Mouse (Mus musculus): ENCODE measurements around the gene Tnxb. TPM values are rescaled to one million over a fixed set of nuclear protein-coding genes. Genes with fewer than 3 reads are reported as not detected.
"Not testable (repeated sequence)": the region's sequence is repeated elsewhere in the genome, so short reads cannot be mapped to it uniquely, and the experiment has no call there.

Gene Tnxb
- polyA plus RNA-seq, 1 experiment = 34.1 TPM

DNA sequence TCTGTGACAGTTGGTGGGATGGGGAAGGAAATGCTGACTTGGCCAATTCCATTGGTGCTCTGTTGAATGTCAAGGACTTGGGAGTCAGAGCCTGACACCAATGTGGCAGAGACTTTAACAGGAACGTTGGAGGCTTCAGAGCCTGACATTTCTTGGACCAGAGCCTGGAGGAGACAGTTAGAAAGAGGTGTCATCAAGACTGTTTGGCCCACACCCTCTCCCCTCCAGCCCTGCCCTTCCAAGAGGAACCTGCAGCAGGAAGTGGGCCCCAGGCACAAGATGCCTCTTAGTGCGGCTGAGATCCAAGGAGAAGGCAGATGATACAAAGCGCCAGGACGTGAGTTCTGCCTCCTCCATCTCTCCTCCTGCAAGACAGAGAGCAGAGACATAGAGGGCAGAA is 69.9 kb downstream of the Tnxb start:
- 42% methylated on average over 4 of the region's 4 CpGs for WGBS
- Histone ChIP-seq H3K4me3 (ENCODE audit: extremely low read depth, insufficient read depth, insufficient read length) (no peak overlapping the region), H3K36me3 (ENCODE audit: control insufficient read depth, insufficient read depth, low read length) (no peaks in the 10 kb centered on the region), H3K27ac (ENCODE audit: insufficient read depth, low read length) (no peak overlapping the region), H3K27me3 (ENCODE audit: control insufficient read depth, insufficient read depth, low read length) (no peaks in the 10 kb centered on the region), H3K4me1 (ENCODE audit: control insufficient read depth, insufficient read depth, insufficient read length) (no peaks in the 10 kb centered on the region)
- TF ChIP-seq POLR2A (IDR thresholded peaks at IDR 0.05; ENCODE audit: low read depth, low read length) (no peak), CTCF (IDR thresholded peaks at IDR 0.05; ENCODE audit: extremely low read depth, insufficient read depth, insufficient read length, insufficient replicate concordance) (no peak)
- no peak for DNase-seq (ENCODE audit: low read depth in 1 of 2, low spot score in 2 of 2)

DNA sequence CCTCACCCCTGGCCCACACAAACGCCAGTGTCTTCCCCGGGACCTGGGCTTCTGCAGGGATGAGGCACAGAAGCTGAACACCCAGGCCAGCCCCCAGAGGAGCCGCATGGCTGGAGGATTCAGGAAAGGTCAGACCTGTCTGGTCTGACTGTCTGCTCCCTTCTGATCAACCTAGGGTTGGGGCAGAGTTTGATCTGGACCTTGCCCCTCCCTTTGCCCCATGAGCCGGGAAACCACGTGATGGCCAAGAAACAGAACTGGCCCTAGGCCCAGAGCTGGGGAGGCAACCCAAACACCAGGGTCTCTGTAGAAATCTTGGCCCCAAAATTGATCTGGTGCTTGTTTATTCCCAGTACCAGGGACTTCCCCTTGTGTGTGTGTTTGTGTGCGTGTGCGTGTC is 73.4 kb downstream of the Tnxb start, which contains the start of gene C4b:
Gene C4b, minus strand, starts transcription at position 164 of the 400 bp plus-strand sequence.
- Histone ChIP-seq H3K36me3 (ENCODE audit: control insufficient read depth, insufficient read depth, low read length) (no peaks in the 10 kb centered on the region), H3K27ac (ENCODE audit: insufficient read depth, low read length) (no peak within 1 kb of the TSS), H3K27me3 (ENCODE audit: control insufficient read depth, insufficient read depth, low read length) (no peaks in the 10 kb centered on the region), H3K4me1 (ENCODE audit: control insufficient read depth, insufficient read depth, insufficient read length) (no peaks in the 10 kb centered on the region), H3K4me3 (ENCODE audit: extremely low read depth, insufficient read depth, insufficient read length) (no peak within 1 kb of the TSS)
- 89% methylated on average over 7 of the region's 7 CpGs for WGBS
- no peak for DNase-seq (ENCODE audit: low read depth in 1 of 2, low spot score in 2 of 2)
- TF ChIP-seq CTCF (IDR thresholded peaks at IDR 0.05; ENCODE audit: extremely low read depth, insufficient read depth, insufficient read length, insufficient replicate concordance) (no peak), POLR2A (IDR thresholded peaks at IDR 0.05; ENCODE audit: low read depth, low read length) (no peak)

- no peak for TF ChIP-seq CTCF (IDR thresholded peaks at IDR 0.05; ENCODE audit: extremely low read depth, insufficient read depth, insufficient read length, insufficient replicate concordance)
- no peak for TF ChIP-seq POLR2A (IDR thresholded peaks at IDR 0.05; ENCODE audit: low read depth, low read length)
- H3K27me3 ChIP-seq (ENCODE audit: control insufficient read depth, insufficient read depth, low read length) = no peaks in the 10 kb centered on the region
- no peak overlapping the region for H3K27ac ChIP-seq (ENCODE audit: insufficient read depth, low read length)
- H3K4me1 ChIP-seq (ENCODE audit: control insufficient read depth, insufficient read depth, insufficient read length) = no peaks in the 10 kb centered on the region
- WGBS = 78% methylated on average over 6 of the region's 6 CpGs
- H3K36me3 ChIP-seq (ENCODE audit: control insufficient read depth, insufficient read depth, low read length) = no peaks in the 10 kb centered on the region
- no peak overlapping the region for H3K4me3 ChIP-seq (ENCODE audit: extremely low read depth, insufficient read depth, insufficient read length)
- DNase-seq (ENCODE audit: low read depth in 1 of 2, low spot score in 2 of 2) = no peak
Observed at GRCm38 (mm10) chr17:34744206-34744605, 73.9 kb downstream of the Tnxb start.

DNA sequence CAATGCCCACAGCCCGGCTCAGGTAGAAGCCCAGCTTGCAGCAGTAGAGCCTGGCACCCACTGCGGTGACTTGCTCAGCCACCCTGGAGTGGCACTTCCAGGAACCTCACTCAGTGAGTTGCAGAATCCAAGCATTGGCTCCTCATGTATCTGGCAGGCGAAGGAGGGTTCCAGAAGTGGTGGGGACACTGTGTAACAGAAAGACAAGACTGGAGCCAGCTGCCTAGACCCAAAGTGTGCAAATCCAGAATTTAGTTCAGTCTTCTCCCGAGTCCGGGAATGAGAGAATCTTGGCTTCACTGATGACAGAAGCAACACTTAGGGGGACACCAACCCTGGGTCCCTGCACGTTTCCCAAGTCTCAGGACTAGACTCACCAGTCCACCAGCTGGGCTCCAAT is 74.3 kb downstream of the Tnxb start:
- H3K27me3 ChIP-seq (ENCODE audit: control insufficient read depth, insufficient read depth, low read length); H3K27ac ChIP-seq (ENCODE audit: insufficient read depth, low read length); H3K4me3 ChIP-seq (ENCODE audit: extremely low read depth, insufficient read depth, insufficient read length); H3K36me3 ChIP-seq (ENCODE audit: control insufficient read depth, insufficient read depth, low read length); H3K4me1 ChIP-seq (ENCODE audit: control insufficient read depth, insufficient read depth, insufficient read length); DNase-seq (ENCODE audit: low read depth in 1 of 2, low spot score in 2 of 2): not testable (repeated sequence)
- 86% methylated on average over 6 of the region's 6 CpGs for WGBS

DNA sequence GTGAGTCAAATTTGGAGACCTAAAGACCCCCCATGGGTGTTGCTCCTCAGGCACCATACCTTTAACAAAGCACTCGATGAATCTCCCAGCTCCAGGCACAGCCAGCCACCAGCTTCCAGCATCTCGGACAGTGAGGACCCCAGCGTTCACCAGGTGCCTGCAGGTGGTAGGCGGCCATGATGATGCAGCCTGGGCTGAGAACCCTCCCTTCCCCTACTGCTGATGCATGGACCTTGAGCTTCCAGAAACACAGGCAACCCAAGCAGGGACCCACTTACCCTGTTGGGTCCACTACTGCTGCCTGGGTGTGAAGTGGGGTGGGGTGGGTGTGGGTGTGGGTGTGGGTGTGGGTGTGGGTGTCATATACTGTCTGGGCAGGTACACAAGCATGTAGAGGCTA is 74.8 kb downstream of the Tnxb start:
- DNase-seq (ENCODE audit: low read depth in 1 of 2, low spot score in 2 of 2); H3K27ac ChIP-seq (ENCODE audit: insufficient read depth, low read length); H3K4me1 ChIP-seq (ENCODE audit: control insufficient read depth, insufficient read depth, insufficient read length); H3K4me3 ChIP-seq (ENCODE audit: extremely low read depth, insufficient read depth, insufficient read length); H3K36me3 ChIP-seq (ENCODE audit: control insufficient read depth, insufficient read depth, low read length); H3K27me3 ChIP-seq (ENCODE audit: control insufficient read depth, insufficient read depth, low read length): not testable (repeated sequence)
- 92% methylated on average over 4 of the region's 4 CpGs for WGBS

DNA sequence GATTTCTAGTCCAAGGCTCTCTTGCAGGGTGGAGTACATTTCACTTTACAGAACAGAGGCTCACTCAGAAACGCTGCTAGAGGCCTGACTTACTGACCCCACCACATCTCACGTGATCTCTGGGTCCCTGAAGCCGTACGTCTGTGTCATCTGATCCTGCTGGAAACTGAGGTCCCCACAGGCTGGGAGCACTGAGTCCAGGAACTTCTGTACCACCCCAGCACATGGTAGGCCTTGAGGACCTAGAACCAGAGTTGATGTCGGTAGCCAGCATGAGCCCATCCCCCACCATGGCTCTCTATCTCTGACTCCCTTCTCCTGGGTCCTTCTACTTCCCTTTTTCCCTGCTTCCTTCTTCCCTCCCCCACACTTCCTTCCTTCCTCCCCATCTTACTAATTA is 76.2 kb downstream of the Tnxb start:
- no peaks in the 10 kb centered on the region for H3K4me1 ChIP-seq (ENCODE audit: control insufficient read depth, insufficient read depth, insufficient read length)
- no peaks in the 10 kb centered on the region for H3K27me3 ChIP-seq (ENCODE audit: control insufficient read depth, insufficient read depth, low read length)
- TF ChIP-seq POLR2A (IDR thresholded peaks at IDR 0.05; ENCODE audit: low read depth, low read length) (no peak), CTCF (IDR thresholded peaks at IDR 0.05; ENCODE audit: extremely low read depth, insufficient read depth, insufficient read length, insufficient replicate concordance) (no peak)
- H3K27ac ChIP-seq (ENCODE audit: insufficient read depth, low read length) = no peak overlapping the region
- WGBS = 77% methylated on average over 5 of the region's 5 CpGs
- H3K36me3 ChIP-seq (ENCODE audit: control insufficient read depth, insufficient read depth, low read length) = no peaks in the 10 kb centered on the region
- no peak for DNase-seq (ENCODE audit: low read depth in 1 of 2, low spot score in 2 of 2)
- no peak overlapping the region for H3K4me3 ChIP-seq (ENCODE audit: extremely low read depth, insufficient read depth, insufficient read length)

- no peak overlapping the region for H3K27ac ChIP-seq (ENCODE audit: insufficient read depth, low read length)
- TF ChIP-seq POLR2A (IDR thresholded peaks at IDR 0.05; ENCODE audit: low read depth, low read length) = no peak
- TF ChIP-seq CTCF (IDR thresholded peaks at IDR 0.05; ENCODE audit: extremely low read depth, insufficient read depth, insufficient read length, insufficient replicate concordance) = no peak
- 70% methylated on average over 3 of the region's 3 CpGs for WGBS
Observed at GRCm38 (mm10) chr17:34761471-34761870, 91.1 kb downstream of the Tnxb start.

More at GRCm38 (mm10) chr17:34761471-34761870, 91.1 kb downstream of the Tnxb start:
- Histone ChIP-seq H3K4me3 (ENCODE audit: extremely low read depth, insufficient read depth, insufficient read length) (no peak overlapping the region), H3K4me1 (ENCODE audit: control insufficient read depth, insufficient read depth, insufficient read length) (no peaks in the 10 kb centered on the region), H3K36me3 (ENCODE audit: control insufficient read depth, insufficient read depth, low read length) (no peaks in the 10 kb centered on the region), H3K27me3 (ENCODE audit: control insufficient read depth, insufficient read depth, low read length) (no peaks in the 10 kb centered on the region)
- no peak for DNase-seq (ENCODE audit: low read depth in 1 of 2, low spot score in 2 of 2)

Other genes starting within 250 kb of the Tnxb start
- 0.55 and 1.1 TPM in 2 replicates for gene Btnl4, start 193.2 kb upstream of the Tnxb start, polyA plus RNA-seq (2012; rRNA removed)
- 0.55 and 0.68 TPM in 2 replicates for gene Btnl6, start 153.2 kb upstream of the Tnxb start, polyA plus RNA-seq (2012; rRNA removed)
- gene Notch4, start 106.3 kb upstream of the Tnxb start, polyA plus RNA-seq (2012; rRNA removed) = 9.6 and 12.7 TPM in 2 replicates
- 68.8 and 91.0 TPM in 2 replicates for gene Gpsm3, start 80.7 kb upstream of the Tnxb start, polyA plus RNA-seq (2012; rRNA removed)
- 60.4 and 69.5 TPM in 2 replicates for gene Pbx2, start 79.3 kb upstream of the Tnxb start, polyA plus RNA-seq (2012; rRNA removed)
- 5.2 and 5.3 TPM in 2 replicates for gene Ager, start 72.7 kb upstream of the Tnxb start, polyA plus RNA-seq (2012; rRNA removed)
- 54.1 and 61.8 TPM in 2 replicates for gene Rnf5, start 66.8 kb upstream of the Tnxb start, polyA plus RNA-seq (2012; rRNA removed)
- 156 and 187 TPM in 2 replicates for gene Agpat1, start 66.3 kb upstream of the Tnxb start, polyA plus RNA-seq (2012; rRNA removed)
- gene Egfl8, start 54.6 kb upstream of the Tnxb start, polyA plus RNA-seq (2012; rRNA removed) = 3.2 and 3.9 TPM in 2 replicates
- gene Ppt2, start 42.0 kb upstream of the Tnxb start, polyA plus RNA-seq (2012; rRNA removed) = 31.7 and 36.3 TPM in 2 replicates
- 9.5 and 9.9 TPM in 2 replicates for gene Prrt1, start 41.0 kb upstream of the Tnxb start, polyA plus RNA-seq (2012; rRNA removed)
- gene Fkbpl, start 25.8 kb upstream of the Tnxb start, polyA plus RNA-seq (2012; rRNA removed) = 1.4 and 1.6 TPM in 2 replicates
- gene Atf6b, start 23.4 kb upstream of the Tnxb start, polyA plus RNA-seq (2012; rRNA removed) = 76.4 and 102 TPM in 2 replicates
- gene C4b, start 73.3 kb downstream of the Tnxb start, polyA plus RNA-seq (2012; rRNA removed) = 63.4 and 68.8 TPM in 2 replicates
- gene Cyp21a1, start 134.0 kb downstream of the Tnxb start, polyA plus RNA-seq (2012; rRNA removed) = 3.7 and 5.4 TPM in 2 replicates
- gene Stk19, start 166.4 kb downstream of the Tnxb start, polyA plus RNA-seq (2012; rRNA removed) = 31.6 and 37.7 TPM in 2 replicates
- 54.2 and 68.3 TPM in 2 replicates for gene Dxo, start 166.5 kb downstream of the Tnxb start, polyA plus RNA-seq (2012; rRNA removed)
- 81.7 and 110 TPM in 2 replicates for gene Skiv2l, start 179.7 kb downstream of the Tnxb start, polyA plus RNA-seq (2012; rRNA removed)
- 14.1 and 15.0 TPM in 2 replicates for gene Nelfe, start 179.9 kb downstream of the Tnxb start, polyA plus RNA-seq (2012; rRNA removed)
- gene Cfb, start 192.0 kb downstream of the Tnxb start, polyA plus RNA-seq (2012; rRNA removed) = 22.8 and 25.3 TPM in 2 replicates
- gene Zbtb12, start 208.9 kb downstream of the Tnxb start, polyA plus RNA-seq (2012; rRNA removed) = 12.0 and 13.1 TPM in 2 replicates
- 0.04 TPM in 1 of 2 replicates, not detected in the other for gene Gm20547, start 211.5 kb downstream of the Tnxb start, polyA plus RNA-seq (2012; rRNA removed)
- gene C2, start 227.7 kb downstream of the Tnxb start, polyA plus RNA-seq (2012; rRNA removed) = 15.9 and 16.0 TPM in 2 replicates
- 200 and 246 TPM in 2 replicates for gene Ehmt2, start 227.9 kb downstream of the Tnxb start, polyA plus RNA-seq (2012; rRNA removed)
- 0.05 and 0.08 TPM in 2 replicates for gene Slc44a4, start 243.9 kb downstream of the Tnxb start, polyA plus RNA-seq (2012; rRNA removed)

Measured in spleen, adult 2 months (tissue).